Mouse (Mus musculus) olfactory bulb, adult 2 months (tissue): ENCODE data around the gene Faf2.

Experiments used
- CTCF ChIP-seq: fragments of 200-500 bp; IDR thresholded peaks from 2 replicates; pipeline ENCODE4 v1.5.1; 2012; ENCODE audit warnings: low read depth, mild to moderate bottlenecking, low read length, moderate library complexity; ENCODE audit not compliant: insufficient read depth
- POLR2A ChIP-seq: fragments of 200-500 bp; IDR thresholded peaks from 2 replicates; pipeline ENCODE4 v1.6.1; 2012; ENCODE audit warnings: mild to moderate bottlenecking, low read depth, low read length, moderate library complexity; ENCODE audit not compliant: insufficient read depth

- TF ChIP-seq POLR2A (no peak), CTCF (no peak)
These were observed 39.3 kb downstream of the Faf2 start for GRCm38 (mm10) chr13:54660877-54661276.
